Mouse (Mus musculus): ENCODE data around the gene Gtpbp1.

Gtpbp1 gene

GRCm38 (mm10) chr15:79685141-79685641 lies 5.5 kb upstream of the Gtpbp1 start:
- no peak for DNase-seq (ENCODE audit: extremely low spot score)

- no peak for DNase-seq (ENCODE audit: extremely low spot score)
Observed at GRCm38 (mm10) chr15:79686046-79686869, 4.4 kb upstream of the Gtpbp1 start.

DNA sequence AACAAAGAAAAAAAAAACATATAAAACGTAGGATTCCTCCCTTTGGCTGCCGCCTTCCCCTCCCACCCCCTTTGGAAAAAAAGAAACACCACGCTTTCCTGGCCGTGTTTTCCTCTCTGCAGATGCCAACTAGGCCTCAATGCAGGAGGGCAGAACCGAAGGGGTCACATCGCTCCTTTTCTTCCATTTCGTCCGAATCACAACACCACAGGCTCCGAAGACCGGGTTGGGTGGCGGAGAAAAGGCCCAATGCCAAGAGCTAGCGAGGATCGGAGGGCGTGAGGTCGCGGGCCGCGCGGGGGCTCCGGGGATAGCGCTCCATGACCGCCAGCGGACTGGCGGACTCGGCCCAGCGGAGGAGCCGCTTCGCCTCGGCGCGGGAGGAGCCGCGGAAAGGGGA lies 3.5 kb upstream of the Gtpbp1 start:
- DNase-seq (ENCODE audit: extremely low spot score) = no peak

DNA sequence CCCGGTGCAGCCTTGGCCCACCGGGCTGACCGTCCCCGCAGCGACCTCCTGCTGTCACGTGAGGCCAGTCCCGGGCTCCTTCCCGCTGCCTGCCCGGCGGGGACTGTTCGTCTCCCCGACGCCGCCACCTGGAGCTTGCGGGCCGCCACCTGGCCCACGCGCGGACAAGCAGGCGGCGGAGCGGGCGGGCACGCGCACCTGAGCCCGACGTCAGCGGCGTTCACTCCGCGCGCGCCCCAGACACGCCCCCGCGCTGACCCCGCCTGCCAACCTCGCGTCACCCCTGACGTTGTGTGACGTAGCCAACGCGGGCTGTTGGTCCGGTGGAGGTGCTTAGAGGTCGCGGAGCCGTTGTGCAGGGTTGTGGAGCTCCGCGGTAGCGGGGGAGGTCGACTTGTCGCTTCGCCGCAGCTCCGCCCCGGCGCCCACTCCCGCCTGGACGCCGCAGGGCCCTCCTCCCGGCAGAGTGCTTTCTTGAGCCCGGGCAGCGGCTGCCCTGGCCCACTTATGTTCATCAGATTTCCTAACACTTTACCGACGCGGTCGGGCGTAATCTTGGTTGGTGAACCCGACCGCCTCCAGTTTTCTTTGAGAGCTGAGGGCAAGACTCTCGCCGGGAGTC lies 2.9 kb upstream of the Gtpbp1 start, which contains the start of gene Josd1:
Gene Josd1 (minus strand): TSS at position 274 of the 622 bp plus-strand sequence.
- DNase-seq (ENCODE audit: extremely low spot score) = peak; percentile 98

DNA sequence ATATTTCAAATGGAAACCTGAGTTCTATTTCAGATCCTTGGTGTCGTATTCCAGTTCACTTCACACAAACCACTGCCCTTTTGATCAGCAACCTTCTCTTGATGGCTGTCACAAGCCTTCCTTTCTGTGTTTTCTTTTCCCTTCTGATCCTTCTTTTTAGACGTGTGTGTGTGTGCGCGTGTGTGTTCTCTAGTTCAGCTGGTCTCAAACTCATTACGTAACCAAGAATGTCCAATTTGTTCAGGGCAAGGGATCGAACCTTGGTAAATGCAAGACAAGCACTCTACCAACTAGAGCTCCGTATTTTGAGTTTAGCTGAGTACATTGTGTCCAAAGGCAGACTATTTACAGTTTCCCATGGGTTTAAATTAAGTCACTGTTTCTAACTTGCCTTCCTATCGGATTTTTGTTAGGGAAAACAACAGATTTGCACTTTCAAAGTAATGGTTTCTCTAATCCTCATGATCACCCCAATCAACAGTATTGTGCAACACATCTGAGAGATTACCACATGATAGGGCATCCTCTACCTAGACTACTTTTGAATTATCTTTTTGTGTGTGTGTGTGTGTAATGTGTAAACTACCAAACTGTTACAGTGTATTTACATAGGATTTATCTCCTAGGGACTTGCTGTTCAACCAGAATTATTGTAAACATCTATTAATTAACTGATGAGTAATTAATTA lies 2.2 kb upstream of the Gtpbp1 start:
- no peak for DNase-seq (ENCODE audit: extremely low spot score)

- no peak for DNase-seq (ENCODE audit: extremely low spot score)
Observed at GRCm38 (mm10) chr15:79689662-79690425, 801 bp upstream of the Gtpbp1 start.

DNA sequence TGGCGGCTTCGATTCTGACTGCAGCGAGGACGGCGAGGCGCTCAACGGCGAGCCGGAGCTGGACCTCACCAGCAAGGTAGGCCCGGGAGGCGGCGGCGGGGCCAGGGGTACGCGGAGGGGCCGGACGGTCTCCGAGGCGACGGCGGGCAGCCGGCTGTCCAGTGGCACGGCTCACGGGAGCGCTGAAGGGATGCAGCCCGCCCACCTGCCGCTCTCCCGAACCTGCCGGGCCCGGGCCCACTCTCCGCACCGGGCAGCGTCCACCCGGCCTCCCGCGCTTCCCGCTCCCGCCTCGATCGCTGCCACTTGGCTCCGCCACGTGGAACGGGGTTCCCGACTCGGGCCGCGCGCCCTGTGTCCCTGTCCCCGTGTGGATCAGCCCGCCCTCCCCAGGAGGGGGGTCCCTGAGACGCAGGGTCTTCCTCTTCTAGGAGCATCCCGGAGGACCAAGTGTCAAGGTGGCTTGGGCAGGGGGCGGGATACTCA lies 421 bp downstream of the Gtpbp1 start:
- no peak for DNase-seq (ENCODE audit: extremely low spot score)

DNA sequence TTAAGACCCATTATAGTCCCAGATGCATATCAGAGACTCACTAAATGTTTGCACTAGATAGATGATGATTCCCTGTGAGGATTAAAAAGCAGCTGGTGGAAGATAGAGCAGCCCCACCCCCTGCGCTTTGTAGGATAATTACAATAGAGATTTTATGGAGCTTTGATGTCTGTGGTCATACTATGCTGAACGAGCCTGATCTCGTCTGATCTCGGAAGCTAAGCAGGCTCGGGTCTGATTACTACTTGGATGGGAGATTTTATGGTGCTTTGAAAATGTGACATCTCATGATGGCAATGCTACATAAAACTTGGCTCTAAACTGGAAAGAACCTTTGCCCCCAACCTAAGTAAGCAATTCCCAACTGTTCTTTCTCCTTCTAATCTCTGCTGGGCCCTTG lies 1.7 kb downstream of the Gtpbp1 start:
- DNase-seq (ENCODE audit: extremely low spot score) = no peak

GRCm38 (mm10) chr15:79693740-79694139 lies 3.1 kb downstream of the Gtpbp1 start:
- DNase-seq (ENCODE audit: extremely low spot score) = no peak

GRCm38 (mm10) chr15:79694512-79694911 lies 3.9 kb downstream of the Gtpbp1 start:
- no peak for DNase-seq (ENCODE audit: extremely low spot score)

DNA sequence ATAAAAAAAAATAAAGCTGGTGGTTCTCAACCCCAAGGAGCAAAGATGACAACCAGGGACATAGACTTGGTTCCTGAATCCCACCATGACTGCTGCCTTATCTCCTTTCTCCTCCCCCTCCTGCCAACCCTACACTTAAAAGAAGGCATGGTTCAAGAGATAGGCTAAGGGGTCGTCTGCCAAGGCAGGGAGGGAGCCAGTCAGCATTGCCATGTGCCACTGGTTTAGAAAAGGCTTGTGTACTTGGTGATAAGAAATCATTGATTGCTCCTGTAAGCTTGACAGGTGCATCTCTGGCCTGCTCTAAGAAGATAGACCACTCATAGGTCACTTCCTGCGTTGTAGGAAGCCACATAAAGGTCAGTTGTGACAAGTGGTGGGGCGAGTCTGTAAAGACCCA lies 4.9 kb downstream of the Gtpbp1 start:
- DNase-seq (ENCODE audit: extremely low spot score) = no peak

GRCm38 (mm10) chr15:79696508-79696907 lies 5.9 kb downstream of the Gtpbp1 start:
- DNase-seq (ENCODE audit: extremely low spot score) = no peak

- DNase-seq (ENCODE audit: extremely low spot score) = no peak
Observed at GRCm38 (mm10) chr15:79697011-79697410, 6.4 kb downstream of the Gtpbp1 start.

DNA sequence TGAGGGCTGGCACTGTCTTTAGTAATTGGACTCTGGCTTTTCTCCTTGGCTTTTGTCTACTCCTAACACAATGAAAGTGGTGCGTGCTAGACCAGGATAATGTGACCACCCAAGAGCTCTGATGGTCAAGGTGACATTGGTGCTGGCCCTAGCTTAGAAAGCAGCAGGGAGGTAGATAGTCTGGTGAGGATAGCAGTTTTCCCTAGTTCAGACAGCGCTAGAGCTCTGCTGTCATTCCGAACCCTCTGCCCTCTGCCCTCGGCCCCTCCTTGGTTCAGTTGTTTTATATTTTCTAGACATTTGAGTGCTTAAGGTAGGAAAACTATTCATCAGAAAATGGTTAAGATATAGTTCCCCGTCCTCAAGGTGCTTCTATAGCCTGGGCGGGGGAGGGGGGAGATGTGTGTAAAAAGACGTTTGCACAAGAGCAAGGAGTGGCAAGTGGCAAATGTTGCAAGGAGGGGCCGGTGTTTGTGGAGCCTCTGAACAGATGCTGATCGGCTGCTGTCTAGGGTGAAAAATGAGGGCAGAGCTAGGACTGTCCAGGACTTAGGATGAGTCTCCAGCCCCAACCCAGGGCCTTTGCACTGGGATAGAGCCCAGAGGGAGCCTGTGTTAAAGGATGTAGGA lies 7.0 kb downstream of the Gtpbp1 start:
- no peak for DNase-seq (ENCODE audit: extremely low spot score)

GRCm38 (mm10) chr15:79706603-79707214 lies 16.1 kb downstream of the Gtpbp1 start:
- DNase-seq (ENCODE audit: extremely low spot score) = no peak

- DNase-seq (ENCODE audit: extremely low spot score) = no peak
Observed at GRCm38 (mm10) chr15:79708229-79708822, 17.7 kb downstream of the Gtpbp1 start.

- no peak for DNase-seq (ENCODE audit: extremely low spot score)
Observed at GRCm38 (mm10) chr15:79715646-79716045, 25.0 kb downstream of the Gtpbp1 start.

GRCm38 (mm10) chr15:79716710-79717109 lies 26.1 kb downstream of the Gtpbp1 start:
- DNase-seq (ENCODE audit: extremely low spot score) = no peak

- no peak for DNase-seq (ENCODE audit: extremely low spot score)
Observed at GRCm38 (mm10) chr15:79720267-79720666, 29.6 kb downstream of the Gtpbp1 start.

GRCm38 (mm10) chr15:79720796-79721195 lies 30.2 kb downstream of the Gtpbp1 start:
- no peak for DNase-seq (ENCODE audit: extremely low spot score)

Measured in embryo, embryonic 9.5 days (tissue).